8 mouse cellular contexts compared by ENCODE assay signal in the genomic region with DNA sequence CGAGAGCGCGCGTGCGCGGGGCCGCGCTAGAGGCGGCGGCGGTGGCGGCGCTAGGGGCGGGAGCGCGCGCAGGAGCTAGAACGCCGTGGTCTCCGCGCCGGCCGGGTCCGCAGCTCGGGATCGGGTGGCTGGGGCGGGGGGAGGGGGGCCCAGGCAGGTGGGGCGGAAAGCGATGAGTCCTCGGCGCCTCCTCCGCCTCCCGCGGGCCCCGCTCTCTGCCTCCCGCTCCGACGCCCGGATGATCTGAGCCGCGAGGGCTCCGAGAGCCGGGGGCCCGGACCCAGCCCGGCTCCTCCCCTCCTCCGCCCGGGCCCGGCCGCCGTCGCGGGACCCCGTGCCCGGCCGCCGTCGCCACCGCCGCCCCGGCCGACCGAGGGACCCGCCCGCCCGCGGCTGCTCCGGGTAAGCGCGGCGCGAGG. TPM values are rescaled to one million over a fixed set of nuclear protein-coding genes. Genes with fewer than 3 reads are reported as not detected.
DNase-seq lines count a peak whose midpoint lies in the region; ATAC-seq and TF ChIP-seq lines count a peak whose summit lies in the region.

No protein-coding gene starts in this region.

- peak overlapping the region; percentile 96 for H3K9ac ChIP-seq in lung, embryonic 16.5 days (ENCODE audit: low read length)
- H3K9ac ChIP-seq in intestine, postnatal 0 days (ENCODE audit: low read depth, low read length): peak overlapping the region; percentile 100
- H3K9ac ChIP-seq in neural tube, embryonic 14.5 days (replicated peaks; ENCODE audit: low read depth, low read length): peak overlapping the region; percentile 99

- no peaks in the 10 kb centered on the region for H3K9me3 ChIP-seq in lung, embryonic 16.5 days (ENCODE audit: control insufficient read depth, low read length)
- no peaks in the 10 kb centered on the region for H3K9me3 ChIP-seq in intestine, postnatal 0 days (ENCODE audit: control insufficient read depth)
- no peaks in the 10 kb centered on the region for H3K9me3 ChIP-seq in neural tube, embryonic 14.5 days (ENCODE audit: control insufficient read depth, low read length)

- peak overlapping the region; percentile 67 for H3K4me2 ChIP-seq in lung, embryonic 16.5 days (ENCODE audit: low read depth, low read length)
- H3K4me2 ChIP-seq in intestine, postnatal 0 days (replicated peaks; ENCODE audit: low read depth): peak overlapping the region; percentile 92
- H3K4me2 ChIP-seq in neural tube, embryonic 14.5 days (ENCODE audit: low read depth, low read length): peak overlapping the region; percentile 62; the same call in 1 of the 2 replicates

- DNase-seq in lung, postnatal 14 days: no peak
- DNase-seq in adipocyte (ENCODE audit: low spot score): no peak
- DNase-seq in natural killer cell, adult 2 months (ENCODE audit: low spot score in 2 of 2): no peak
- DNase-seq in testis, postnatal 10 days (ENCODE audit: low spot score): no peak

- H3K4me1 ChIP-seq in lung, embryonic 16.5 days (replicated peaks; ENCODE audit: control insufficient read depth, insufficient read depth, low read length): peaks cover 16% of the 10 kb centered on the region
- H3K4me1 ChIP-seq in embryonic fibroblast, embryonic 13.5 days (ENCODE audit: control insufficient read depth, insufficient read depth, low read length): peaks cover 2% of the 10 kb centered on the region; the same call in 1 of the 2 replicates
- no peaks in the 10 kb centered on the region; the same call in 1 of the 2 replicates for H3K4me1 ChIP-seq in intestine, postnatal 0 days (replicated peaks; ENCODE audit: control insufficient read depth, insufficient read depth, low read length)
- peaks cover 18% of the 10 kb centered on the region for H3K4me1 ChIP-seq in neural tube, embryonic 14.5 days (ENCODE audit: control insufficient read depth, insufficient read depth, low read length)

- peak overlapping the region; percentile 98 for H3K27ac ChIP-seq in lung, embryonic 16.5 days (ENCODE audit: low read length)
- H3K27ac ChIP-seq in embryonic fibroblast, embryonic 13.5 days (ENCODE audit: insufficient read depth, low read length): peak overlapping the region; percentile 81
- H3K27ac ChIP-seq in intestine, postnatal 0 days (ENCODE audit: low read depth, low read length): peak overlapping the region; percentile 100
- peak overlapping the region; percentile 100 for H3K27ac ChIP-seq in neural tube, embryonic 14.5 days (ENCODE audit: low read depth, low read length)

- no peak for TF ChIP-seq CTCF in embryonic fibroblast, embryonic 13.5 days (IDR thresholded peaks at IDR 0.05; ENCODE audit: borderline replicate concordance, insufficient read depth, low read length)
- no peak for TF ChIP-seq CTCF in intestine, postnatal 0 days (IDR thresholded peaks at IDR 0.05; ENCODE audit: low read depth)

- TF ChIP-seq POLR2A in embryonic fibroblast, embryonic 13.5 days (IDR thresholded peaks at IDR 0.05; ENCODE audit: low read depth, low read length): no peak; the same call in 1 of the 2 replicates

- H3K36me3 ChIP-seq in lung, embryonic 16.5 days (ENCODE audit: control insufficient read depth, insufficient read depth, low read length): no peaks in the 10 kb centered on the region
- H3K36me3 ChIP-seq in intestine, postnatal 0 days (ENCODE audit: control insufficient read depth, insufficient read depth): no peaks in the 10 kb centered on the region
- no peaks in the 10 kb centered on the region for H3K36me3 ChIP-seq in neural tube, embryonic 14.5 days (ENCODE audit: control insufficient read depth, insufficient read depth, low read length)

- no peaks in the 10 kb centered on the region for H3K27me3 ChIP-seq in lung, embryonic 16.5 days (ENCODE audit: control insufficient read depth, insufficient read depth, low read depth, low read length)
- no peaks in the 10 kb centered on the region for H3K27me3 ChIP-seq in intestine, postnatal 0 days (replicated peaks; ENCODE audit: control insufficient read depth, insufficient read depth, low read length)
- no peaks in the 10 kb centered on the region for H3K27me3 ChIP-seq in neural tube, embryonic 14.5 days (ENCODE audit: control insufficient read depth, insufficient read depth, low read length)

- peak; percentile 60 for ATAC-seq in lung, embryonic 16.5 days (ENCODE audit: low read depth)
- peak; percentile 69 for ATAC-seq in intestine, postnatal 0 days
- ATAC-seq in neural tube, embryonic 14.5 days (ENCODE audit: low read depth): peak; percentile 68

- WGBS in lung, embryonic 16.5 days: 0% methylated on average over 22 of the region's 71 CpGs
- under 1% methylated on average over 30 of the region's 71 CpGs for WGBS in intestine, postnatal 0 days
- 1% methylated on average over 33 of the region's 71 CpGs for WGBS in neural tube, embryonic 14.5 days

- peak overlapping the region; percentile 93 for H3K4me3 ChIP-seq in lung, embryonic 16.5 days (ENCODE audit: low read length)
- H3K4me3 ChIP-seq in embryonic fibroblast, embryonic 13.5 days (ENCODE audit: insufficient read depth, low read length): peak overlapping the region; percentile 95
- peak overlapping the region; percentile 95 for H3K4me3 ChIP-seq in intestine, postnatal 0 days (ENCODE audit: low read depth, low read length)
- peak overlapping the region; percentile 88 for H3K4me3 ChIP-seq in neural tube, embryonic 14.5 days (ENCODE audit: low read depth, low read length)

RNA-seq across cellular contexts. Expression of gene Ppm1a, which starts 4.0 kb away (rescaled TPM):
- polyA plus RNA-seq in lung, embryonic 16.5 days (2015; fragmentation: Nextera tagmentation; extraction: Ambion mirVana): 17.3 and 17.7 TPM in 2 replicates
- polyA plus RNA-seq in embryonic fibroblast, embryonic 13.5 days (2011; ENCODE audit: insufficient read length, low read depth, missing spikeins): 153 and 158 TPM in 2 replicates
- polyA plus RNA-seq in intestine, postnatal 0 days (2015; fragmentation: Nextera tagmentation; extraction: Ambion mirVana): 73.1 and 73.8 TPM in 2 replicates
- polyA plus RNA-seq in neural tube, embryonic 14.5 days (2014; fragmentation: Nextera tagmentation; extraction: Ambion mirVana): 86.7 and 106 TPM in 2 replicates
